Mouse (Mus musculus) urinary bladder, postnatal 36 days (tissue): ENCODE measurements around the gene 1700113H08Rik.

ENCODE experiments used
- DNase-seq, 2 experiments: peaks; one replicate each; pipeline ENCODE4 v3.0.0; 2022; ENCODE audit warnings: low spot score in 2 of 2, mixed read lengths in 1 of 2

The 1700113H08Rik gene

GRCm38 (mm10) chr10:87058926-87059325 is 1.1 kb downstream of the 1700113H08Rik start:
- DNase-seq = no peak

DNA sequence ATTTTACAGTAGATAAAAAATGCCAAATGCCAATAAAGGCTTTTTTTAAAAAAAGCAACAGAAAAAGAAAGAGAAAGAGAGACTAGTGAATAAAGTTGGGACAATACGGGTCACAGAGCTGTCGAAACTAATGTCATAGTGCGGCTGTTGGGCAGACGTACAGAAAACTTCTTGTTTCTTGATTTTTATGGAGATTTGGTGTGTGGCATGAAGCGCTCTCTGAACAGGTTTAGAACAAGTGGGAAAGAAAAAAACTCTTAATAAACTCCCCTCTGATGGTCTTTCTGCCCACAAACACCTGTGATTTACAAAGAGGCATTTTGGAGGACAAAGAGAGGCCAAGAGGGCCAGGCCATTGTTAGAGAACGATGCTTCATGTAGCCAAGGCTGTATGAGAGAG is 1.6 kb downstream of the 1700113H08Rik start:
- no peak for DNase-seq

- no peak for DNase-seq
These were observed 26.4 kb downstream of the 1700113H08Rik start for GRCm38 (mm10) chr10:87084236-87084635.

- DNase-seq = no peak
These were observed 29.8 kb downstream of the 1700113H08Rik start for GRCm38 (mm10) chr10:87087646-87088045.

DNA sequence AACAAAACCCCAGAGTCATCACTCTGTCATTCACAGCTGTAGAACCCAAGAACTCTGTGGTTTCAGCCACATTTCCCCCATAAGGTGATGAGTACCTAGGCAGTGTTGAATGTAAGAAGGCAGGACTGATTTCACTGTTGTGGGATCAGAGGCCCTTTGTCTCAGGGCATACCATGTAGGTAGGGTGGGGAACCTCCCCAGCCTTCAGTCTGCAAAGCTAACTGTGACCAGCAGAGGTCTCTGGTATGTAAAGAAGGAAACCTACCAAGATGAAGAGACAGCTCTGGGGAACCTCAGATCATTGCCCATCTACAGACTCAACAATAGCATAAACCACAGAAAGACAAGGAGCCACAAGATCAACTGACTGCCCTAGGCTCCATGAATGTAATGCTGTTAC is 36.4 kb downstream of the 1700113H08Rik start:
- DNase-seq = no peak

DNA sequence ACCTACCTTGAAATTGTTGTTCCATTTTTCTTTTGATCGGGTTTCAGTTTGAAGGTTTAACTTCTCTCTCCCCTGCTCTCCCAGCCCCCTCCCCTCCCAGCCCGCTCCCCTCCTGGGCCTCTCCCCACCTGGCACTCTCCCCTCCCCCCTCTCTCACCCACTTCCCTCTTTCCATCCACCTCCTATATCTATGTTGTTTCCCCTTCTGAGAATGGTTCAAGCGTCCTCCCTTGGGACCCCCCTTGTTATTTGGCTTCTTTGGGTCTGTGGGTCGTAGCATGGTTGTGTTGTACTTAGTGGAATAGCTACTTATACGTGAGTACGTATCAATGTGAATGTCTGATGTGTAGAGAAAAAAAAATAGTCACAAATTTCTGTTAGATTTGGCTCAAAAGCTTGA is 40.9 kb downstream of the 1700113H08Rik start:
- DNase-seq = no peak

- no peak for DNase-seq
These were observed 42.8 kb downstream of the 1700113H08Rik start for GRCm38 (mm10) chr10:87100668-87101067.

DNA sequence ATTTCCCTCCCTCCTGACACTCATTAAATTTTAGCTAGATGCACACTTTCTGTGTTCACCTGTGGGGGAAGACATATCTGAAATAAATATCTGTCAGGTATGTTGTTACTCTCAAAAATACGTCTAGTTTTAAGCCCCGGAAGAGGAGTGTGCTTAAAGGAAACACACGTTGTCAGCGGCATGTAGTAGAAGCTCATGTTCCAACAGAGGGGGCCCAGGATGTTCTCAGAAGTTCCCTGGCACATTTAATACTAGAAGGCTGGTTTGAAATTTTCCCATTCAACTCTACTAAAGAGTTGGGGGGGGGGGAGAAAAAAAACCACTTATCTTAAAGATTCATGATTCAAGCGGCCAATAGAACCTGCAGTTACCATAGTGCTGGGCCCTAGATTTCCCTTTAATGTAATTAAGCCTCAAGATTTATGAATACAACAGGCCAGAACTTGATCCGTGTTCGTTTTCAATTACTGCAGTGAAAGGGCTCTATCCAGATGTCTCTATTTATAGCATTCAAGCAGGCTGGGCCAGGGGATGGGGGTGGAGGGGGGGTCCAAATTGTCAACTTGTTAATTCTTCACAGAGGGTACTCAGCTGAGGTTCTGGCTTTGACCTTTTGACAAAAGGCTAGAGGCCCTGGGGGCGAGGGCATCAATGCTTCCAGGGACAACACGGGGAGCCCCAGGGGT is 43.6 kb downstream of the 1700113H08Rik start:
- DNase-seq = no peak

DNA sequence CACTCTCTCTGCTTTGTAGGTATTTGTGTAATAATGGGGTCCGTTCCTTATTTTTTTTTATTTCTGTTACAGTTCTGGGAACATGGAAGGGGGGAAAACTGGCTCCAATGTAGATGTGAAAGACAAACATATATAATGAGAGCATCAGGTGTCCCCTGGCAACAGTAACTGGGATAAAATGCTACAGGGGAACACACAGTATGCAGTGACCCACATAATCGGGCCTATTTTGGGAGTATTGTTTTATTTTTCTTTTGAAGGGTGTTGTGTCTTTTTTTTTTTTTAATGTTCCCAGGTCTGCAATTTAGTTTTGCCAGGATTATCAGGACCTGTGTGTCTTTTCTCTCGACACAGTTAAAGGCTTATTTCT is 44.1 kb downstream of the 1700113H08Rik start:
- no peak for DNase-seq

DNA sequence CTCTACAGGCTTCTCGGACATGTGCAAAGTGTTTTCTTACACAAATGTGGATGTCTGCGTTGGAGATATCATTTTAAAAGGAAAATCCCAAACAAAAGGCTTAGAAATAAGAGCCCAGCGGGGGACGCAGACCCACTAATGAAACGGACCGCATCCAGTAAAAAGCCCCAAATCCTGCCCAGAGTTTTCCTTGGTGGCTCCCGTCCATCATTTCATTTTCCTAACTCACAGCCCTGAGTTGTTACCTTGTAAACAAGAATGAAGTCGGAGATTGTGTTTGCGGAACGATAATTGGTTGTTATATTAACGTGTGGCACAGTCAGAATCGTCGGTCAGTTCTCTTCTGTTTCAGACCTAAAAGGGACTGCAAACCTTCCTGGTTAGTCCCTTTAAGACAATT is 44.6 kb downstream of the 1700113H08Rik start:
- no peak for DNase-seq

GRCm38 (mm10) chr10:87103286-87103685 is 45.4 kb downstream of the 1700113H08Rik start:
- no peak for DNase-seq

GRCm38 (mm10) chr10:87107565-87108297 is 49.9 kb downstream of the 1700113H08Rik start:
- DNase-seq = no peak

GRCm38 (mm10) chr10:87108333-87108732 is 50.5 kb downstream of the 1700113H08Rik start:
- DNase-seq = no peak

- no peak for DNase-seq
These were observed 51.4 kb downstream of the 1700113H08Rik start for GRCm38 (mm10) chr10:87109038-87109771.

- DNase-seq = no peak
These were observed 53.1 kb downstream of the 1700113H08Rik start for GRCm38 (mm10) chr10:87110909-87111308.

DNA sequence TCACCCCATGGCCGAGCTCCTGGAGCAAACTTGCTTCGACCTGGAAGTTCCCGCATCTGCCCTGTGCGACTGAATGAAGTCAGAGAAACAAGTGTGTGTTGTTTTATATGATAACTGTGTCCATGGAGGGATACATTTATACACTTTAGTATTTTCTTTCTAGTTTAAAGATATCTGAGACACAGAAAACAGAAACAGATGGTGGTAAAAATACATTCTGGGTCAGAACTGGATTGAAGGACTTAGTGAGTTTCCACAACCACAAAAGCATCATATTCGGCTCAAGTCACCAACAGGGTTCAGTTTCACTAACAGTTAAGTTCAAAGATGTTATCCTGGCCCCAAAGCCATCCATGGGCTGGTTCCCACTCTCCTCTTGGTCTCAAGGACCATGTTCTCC is 67.2 kb downstream of the 1700113H08Rik start:
- no peak for DNase-seq

GRCm38 (mm10) chr10:87126186-87126824 is 68.5 kb downstream of the 1700113H08Rik start:
- no peak for DNase-seq

DNA sequence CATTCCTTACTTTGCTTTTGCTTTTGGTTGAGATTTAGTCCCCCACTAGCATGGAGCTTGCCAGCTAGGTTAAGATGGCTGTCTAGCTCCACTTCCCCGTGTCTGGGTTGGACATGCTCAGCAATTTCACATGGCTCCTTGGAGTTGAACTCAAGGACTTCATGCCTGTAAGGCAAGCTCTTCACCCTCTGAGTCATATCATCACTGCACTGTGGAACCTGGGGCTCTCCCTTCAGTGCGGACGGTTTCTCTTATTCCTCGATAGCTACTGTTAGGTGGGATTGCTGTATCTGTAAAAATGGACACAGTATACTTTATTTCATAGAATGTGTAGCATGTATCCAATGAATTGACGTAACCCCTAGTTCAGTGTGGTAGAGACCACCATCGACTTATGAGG is 93.2 kb downstream of the 1700113H08Rik start:
- no peak for DNase-seq

- DNase-seq = no peak
These were observed 96.1 kb downstream of the 1700113H08Rik start for GRCm38 (mm10) chr10:87153731-87154505.

GRCm38 (mm10) chr10:87159781-87160180 is 101.9 kb downstream of the 1700113H08Rik start:
- no peak for DNase-seq

- DNase-seq = no peak
These were observed 138.4 kb downstream of the 1700113H08Rik start for GRCm38 (mm10) chr10:87196123-87196756.
